Mouse (Mus musculus): ENCODE data around the gene Ppp3ca.

Gene Ppp3ca

GRCm38 (mm10) chr3:136670110-136670359 lies at the start of gene Ppp3ca:
Gene Ppp3ca (plus strand): TSS chr3:136670124.
- no peak for DNase-seq

- DNase-seq: no peak
Observed at GRCm38 (mm10) chr3:136640544-136641230, 29.2 kb upstream of the Ppp3ca start.

GRCm38 (mm10) chr3:136650966-136651365 lies 19.0 kb upstream of the Ppp3ca start:
- no peak for DNase-seq

- DNase-seq: no peak
Observed at GRCm38 (mm10) chr3:136651496-136651895, 18.4 kb upstream of the Ppp3ca start.

- DNase-seq: no peak
Observed at GRCm38 (mm10) chr3:136656460-136657035, 13.4 kb upstream of the Ppp3ca start.

- DNase-seq: no peak
Observed at GRCm38 (mm10) chr3:136658681-136659080, 11.2 kb upstream of the Ppp3ca start.

- no peak for DNase-seq
Observed at GRCm38 (mm10) chr3:136665119-136665518, 4.8 kb upstream of the Ppp3ca start.

GRCm38 (mm10) chr3:136668072-136668471 lies 1.9 kb upstream of the Ppp3ca start:
- peak; percentile 21 to 24 for DNase-seq

GRCm38 (mm10) chr3:136669231-136670109 lies 454 bp upstream of the Ppp3ca start:
- DNase-seq: peak; percentile 100

GRCm38 (mm10) chr3:136670360-136671131 lies 622 bp downstream of the Ppp3ca start:
- DNase-seq: peak; percentile 79 to 86

GRCm38 (mm10) chr3:136671161-136671939 lies 1.4 kb downstream of the Ppp3ca start:
- DNase-seq: peak; percentile 87 to 94

- DNase-seq: peak; percentile 33 to 57
Observed at GRCm38 (mm10) chr3:136671940-136672278, 2.0 kb downstream of the Ppp3ca start.

- no peak for DNase-seq
Observed at GRCm38 (mm10) chr3:136672870-136673269, 2.9 kb downstream of the Ppp3ca start.

GRCm38 (mm10) chr3:136673363-136673762 lies 3.4 kb downstream of the Ppp3ca start:
- DNase-seq: no peak

GRCm38 (mm10) chr3:136674486-136674885 lies 4.6 kb downstream of the Ppp3ca start:
- DNase-seq: no peak

- DNase-seq: no peak
Observed at GRCm38 (mm10) chr3:136676991-136677390, 7.1 kb downstream of the Ppp3ca start.

GRCm38 (mm10) chr3:136678386-136678785 lies 8.5 kb downstream of the Ppp3ca start:
- no peak for DNase-seq

- DNase-seq: no peak
Observed at GRCm38 (mm10) chr3:136679903-136680491, 10.1 kb downstream of the Ppp3ca start.

- no peak for DNase-seq
Observed at GRCm38 (mm10) chr3:136682242-136682641, 12.3 kb downstream of the Ppp3ca start.

GRCm38 (mm10) chr3:136684191-136684958 lies 14.5 kb downstream of the Ppp3ca start:
- DNase-seq: no peak

- DNase-seq: no peak
Observed at GRCm38 (mm10) chr3:136686429-136686828, 16.5 kb downstream of the Ppp3ca start.

All from kidney, postnatal 4 days (tissue).